Mouse (Mus musculus): Measurements from ENCODE around the gene Cacng6. TPM values are rescaled to one million over a fixed set of nuclear protein-coding genes. Genes with fewer than 3 reads are reported as not detected.
A peak's percentile ranks its signal among the peaks of the same experiment; 100 is the strongest.

The Cacng6 gene
- total and polyA plus RNA-seq, 3 experiments = 0.08 TPM; not detected in 2

GRCm38 (mm10) chr7:3420466-3420865 is 3.5 kb upstream of the Cacng6 start:
- Histone ChIP-seq H3K27ac (ENCODE audit: control insufficient read depth, low read depth, low read length) (no peak overlapping the region), H3K79me2 (ENCODE audit: control insufficient read depth, insufficient read depth, low read length, poor library complexity) (no peaks in the 10 kb centered on the region), H3K9ac (ENCODE audit: control insufficient read depth, low read depth, low read length, poor library complexity, severe bottlenecking) (no peak overlapping the region), H3K36me3 (ENCODE audit: control insufficient read depth in 1 of 2, insufficient read depth in 2 of 2, low read length in 2 of 2) (no peaks in the 10 kb centered on the region), H3K27me3 (ENCODE audit: control insufficient read depth in 1 of 2, insufficient read depth in 2 of 2, low read length in 2 of 2) (no peaks in the 10 kb centered on the region), H3K9me3 (replicated peaks; ENCODE audit: insufficient read depth, low read length) (no peaks in the 10 kb centered on the region), H3K4me3 (ENCODE audit: control insufficient read depth in 1 of 2, insufficient read depth in 1 of 2, low read depth in 2 of 2, low read length in 2 of 2) (no peak overlapping the region), H3K4me1 (ENCODE audit: control insufficient read depth in 1 of 2, insufficient read depth in 2 of 2, low read length in 2 of 2) (no peaks in the 10 kb centered on the region)
- TF ChIP-seq GABPA (IDR thresholded peaks at IDR 0.05; ENCODE audit: low read depth, low read length) = no peak
- 0 out of 4 replicates have a peak, but pooled peaks of 1 of the 2 experiments have one; percentile 13 for TF ChIP-seq POLR2A (IDR thresholded peaks at IDR 0.05; ENCODE audit: control insufficient read depth in 1 of 2, insufficient read depth in 1 of 2, low read depth in 1 of 2, low read length in 2 of 2, poor library complexity in 1 of 2)
- no peak for DNase-seq (ENCODE audit: low read depth, low spot score)

- Histone ChIP-seq H3K9me3 (replicated peaks; ENCODE audit: insufficient read depth, low read length) (no peaks in the 10 kb centered on the region), H3K27me3 (ENCODE audit: control insufficient read depth in 1 of 2, insufficient read depth in 2 of 2, low read length in 2 of 2) (no peaks in the 10 kb centered on the region), H3K4me3 (ENCODE audit: control insufficient read depth in 1 of 2, insufficient read depth in 1 of 2, low read depth in 2 of 2, low read length in 2 of 2) (no peak overlapping the region), H3K79me2 (ENCODE audit: control insufficient read depth, insufficient read depth, low read length, poor library complexity) (no peaks in the 10 kb centered on the region), H3K27ac (ENCODE audit: control insufficient read depth, low read depth, low read length) (no peak overlapping the region), H3K4me1 (ENCODE audit: control insufficient read depth in 1 of 2, insufficient read depth in 2 of 2, low read length in 2 of 2) (no peaks in the 10 kb centered on the region), H3K9ac (ENCODE audit: control insufficient read depth, low read depth, low read length, poor library complexity, severe bottlenecking) (no peak overlapping the region), H3K36me3 (ENCODE audit: control insufficient read depth in 1 of 2, insufficient read depth in 2 of 2, low read length in 2 of 2) (no peaks in the 10 kb centered on the region)
- no peak for TF ChIP-seq RCOR1 (IDR thresholded peaks at IDR 0.05; ENCODE audit: low read depth, low read length)
- TF ChIP-seq ZMIZ1 (IDR thresholded peaks at IDR 0.05; ENCODE audit: low read depth, low read length) = no peak
- TF ChIP-seq MAX (IDR thresholded peaks at IDR 0.05; ENCODE audit: low read length) = no peak
- DNase-seq (ENCODE audit: low read depth, low spot score) = no peak
These were observed 2.7 kb upstream of the Cacng6 start for GRCm38 (mm10) chr7:3421297-3421696.

- no peak for DNase-seq (ENCODE audit: low read depth, low spot score)
- no peaks in the 10 kb centered on the region; a peak in 1 of 4 replicates for H3K27me3 ChIP-seq (ENCODE audit: control insufficient read depth in 1 of 2, insufficient read depth in 2 of 2, low read length in 2 of 2)
These were observed 1.9 kb upstream of the Cacng6 start for GRCm38 (mm10) chr7:3422051-3422450.

More at GRCm38 (mm10) chr7:3422051-3422450, 1.9 kb upstream of the Cacng6 start:
- no peaks in the 10 kb centered on the region for H3K4me1 ChIP-seq (ENCODE audit: control insufficient read depth in 1 of 2, insufficient read depth in 2 of 2, low read length in 2 of 2)
- H3K79me2 ChIP-seq (ENCODE audit: control insufficient read depth, insufficient read depth, low read length, poor library complexity) = no peaks in the 10 kb centered on the region
- no peak for TF ChIP-seq CHD2 (IDR thresholded peaks at IDR 0.05; ENCODE audit: low read length)
- no peak for TF ChIP-seq MXI1 (IDR thresholded peaks at IDR 0.05; ENCODE audit: low read depth, low read length)
- TF ChIP-seq ZC3H11A (IDR thresholded peaks at IDR 0.05; ENCODE audit: low read depth, low read length) = no peak
- TF ChIP-seq CTCF (IDR thresholded peaks at IDR 0.05 in 2 of 3, conservative IDR thresholded peaks at IDR 0.05 in 1 of 3; ENCODE audit: control insufficient read depth in 1 of 3, insufficient read depth in 1 of 3, low read depth in 2 of 3, low read length in 3 of 3, poor library complexity in 1 of 3, severe bottlenecking in 1 of 3) = no peak
- no peak for TF ChIP-seq ZNF384 (IDR thresholded peaks at IDR 0.05; ENCODE audit: low read depth, low read length)
- TF ChIP-seq USF1 (IDR thresholded peaks at IDR 0.05; ENCODE audit: low read depth, low read length) = no peak
- TF ChIP-seq BHLHE40 (IDR thresholded peaks at IDR 0.05; ENCODE audit: borderline replicate concordance, low read depth, low read length) = no peak
- TF ChIP-seq POLR2AphosphoS5 (IDR thresholded peaks at IDR 0.05; ENCODE audit: borderline replicate concordance, low read depth, low read length) = no peak
- TF ChIP-seq MEF2A (IDR thresholded peaks at IDR 0.05; ENCODE audit: extremely low read depth, insufficient replicate concordance, low read depth, low read length, poor library complexity, severe bottlenecking) = no peak
- TF ChIP-seq ZMIZ1 (IDR thresholded peaks at IDR 0.05; ENCODE audit: low read depth, low read length) = no peak
- TF ChIP-seq MAFK (IDR thresholded peaks at IDR 0.05; ENCODE audit: borderline replicate concordance, low read depth, low read length) = no peak
- no peak for TF ChIP-seq E2F4 (IDR thresholded peaks at IDR 0.05; ENCODE audit: borderline replicate concordance, low read depth, low read length)
- no peaks in the 10 kb centered on the region for H3K36me3 ChIP-seq (ENCODE audit: control insufficient read depth in 1 of 2, insufficient read depth in 2 of 2, low read length in 2 of 2)
- H3K9ac ChIP-seq (ENCODE audit: control insufficient read depth, low read depth, low read length, poor library complexity, severe bottlenecking) = peak overlapping the region; percentile 30; the same call in 1 of the 2 replicates
- H3K4me3 ChIP-seq (ENCODE audit: control insufficient read depth in 1 of 2, insufficient read depth in 1 of 2, low read depth in 2 of 2, low read length in 2 of 2) = peak overlapping the region; percentile 9 to 20; a peak in 2 of 4 replicates
- H3K27ac ChIP-seq (ENCODE audit: control insufficient read depth, low read depth, low read length) = no peak overlapping the region
- no peaks in the 10 kb centered on the region for H3K9me3 ChIP-seq (replicated peaks; ENCODE audit: insufficient read depth, low read length)

Data from MEL (cell line).